Mouse (Mus musculus) layer of hippocampus, postnatal 10 days (tissue): ENCODE results near the gene Gm42417. TPM values are rescaled to one million over a fixed set of nuclear protein-coding genes. Genes with fewer than 3 reads are reported as not detected.

ENCODE experiments used
- DNase-seq, 2 experiments: peaks; one replicate each; pipeline ENCODE4 v3.0.0; 2021; ENCODE audit warnings: low spot score in 2 of 2
- total RNA-seq, 2 experiments: library from RNA; stranded (reverse); gene quantifications; 2 replicates each; pipeline ENCODE4 v1.2.3; 2021

Gm42417 gene
- total RNA-seq, 2 experiments from 2014 or later = 0.18 TPM; not detected in 1

GRCm38 (mm10) chr1:36564101-36564500, 24.9 kb upstream of the Gm42417 start:
- DNase-seq = no peak

- DNase-seq = no peak
These were observed 24.4 kb upstream of the Gm42417 start for GRCm38 (mm10) chr1:36563632-36564031.

DNA sequence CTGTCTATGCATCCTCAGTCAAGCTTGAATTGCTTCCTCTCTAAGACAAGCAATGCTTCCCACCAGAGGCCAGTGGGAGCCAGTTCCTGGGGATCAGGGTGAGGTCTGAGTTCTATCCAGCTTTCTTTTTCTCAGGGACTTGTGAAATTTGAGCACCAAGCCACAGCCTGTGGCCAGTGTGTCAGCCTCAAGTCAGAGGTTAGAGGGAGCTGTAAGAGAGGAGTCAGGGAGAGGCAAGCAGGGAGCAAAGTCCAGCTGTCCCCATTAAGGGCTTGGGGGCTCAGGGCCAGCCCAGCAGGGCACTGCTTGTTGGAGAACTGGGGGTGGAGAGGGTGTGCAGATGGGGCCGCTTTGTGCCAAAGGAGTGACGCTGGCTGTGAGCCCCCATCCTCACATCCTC, 24.0 kb upstream of the Gm42417 start:
- no peak for DNase-seq

DNA sequence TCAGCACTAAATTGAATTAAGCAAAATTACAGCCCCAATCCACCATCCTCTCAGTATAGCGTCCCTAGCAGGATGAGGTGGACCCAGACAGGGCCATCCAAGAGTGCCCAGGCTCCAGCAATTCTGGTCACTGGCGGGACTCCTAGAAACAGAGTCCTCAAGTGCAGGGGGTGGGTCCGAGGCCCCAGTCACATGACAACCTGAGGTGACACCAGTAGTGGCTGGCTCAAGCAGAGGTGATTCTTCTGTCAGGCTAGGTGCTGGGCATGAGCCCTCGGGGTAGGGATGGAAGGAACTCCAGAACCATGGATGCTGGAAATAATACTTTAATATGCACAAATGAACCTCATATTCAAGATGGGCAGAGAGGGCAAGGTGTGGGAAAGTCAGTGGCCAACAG, 23.2 kb upstream of the Gm42417 start:
- no peak for DNase-seq

- DNase-seq = no peak
These were observed 21.7 kb upstream of the Gm42417 start for GRCm38 (mm10) chr1:36560903-36561302.

DNA sequence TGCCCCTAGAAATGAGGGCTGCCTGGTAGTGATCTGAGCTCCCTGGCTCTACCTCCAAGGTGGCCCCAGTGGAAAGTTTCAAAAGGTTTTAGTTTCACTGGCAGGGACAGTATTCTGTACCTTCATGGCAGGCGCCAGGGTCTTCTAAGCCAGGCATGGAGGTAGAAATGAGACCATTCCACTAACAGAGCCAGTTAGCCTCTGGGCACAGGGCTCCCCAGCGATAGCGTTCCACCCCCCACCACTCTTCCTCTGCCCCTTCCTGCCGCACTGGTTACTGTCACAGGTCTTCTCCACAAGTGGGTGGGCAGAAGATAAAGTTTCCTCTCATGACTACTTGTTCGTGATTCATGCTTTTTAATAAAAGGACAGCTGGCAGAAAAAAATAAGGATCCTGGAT, 20.7 kb upstream of the Gm42417 start:
- no peak for DNase-seq

DNA sequence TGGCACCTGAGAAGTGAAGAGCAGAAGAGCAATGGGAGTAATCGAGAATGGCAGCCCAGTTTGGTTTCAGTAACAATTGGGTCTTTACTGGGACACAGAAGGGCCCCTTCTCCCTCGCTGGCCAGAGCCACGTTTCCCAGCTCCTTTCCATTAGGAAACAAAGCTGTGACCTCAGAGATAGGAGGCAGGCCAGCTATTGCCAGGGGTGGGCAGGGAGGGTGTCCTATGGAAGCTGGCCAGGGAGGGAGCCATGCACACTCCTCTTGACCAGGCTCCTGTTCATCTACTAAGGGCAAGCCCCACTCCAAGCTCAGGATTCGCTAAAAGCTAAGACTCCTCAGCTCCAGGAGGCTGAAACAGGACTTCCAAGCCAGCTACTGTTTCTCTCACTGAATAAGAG, 20.0 kb upstream of the Gm42417 start:
- DNase-seq = no peak

- peak; percentile 72 to 81 for DNase-seq
These were observed 19.1 kb upstream of the Gm42417 start, which contains the start of gene Sema4c for GRCm38 (mm10) chr1:36558031-36558993. Gene Sema4c (minus strand): TSS chr1:36558349.

- peak; percentile 78 to 87 for DNase-seq
These were observed 18.3 kb upstream of the Gm42417 start for GRCm38 (mm10) chr1:36557457-36558011.

GRCm38 (mm10) chr1:36556553-36557456, 17.6 kb upstream of the Gm42417 start:
- peak; percentile 99 for DNase-seq

GRCm38 (mm10) chr1:36555798-36556395, 16.7 kb upstream of the Gm42417 start:
- peak in 1 of 2 experiments; percentile 53 for DNase-seq

- no peak for DNase-seq
These were observed 15.6 kb upstream of the Gm42417 start for GRCm38 (mm10) chr1:36554633-36555399.

GRCm38 (mm10) chr1:36552506-36552905, 13.3 kb upstream of the Gm42417 start:
- no peak for DNase-seq

DNA sequence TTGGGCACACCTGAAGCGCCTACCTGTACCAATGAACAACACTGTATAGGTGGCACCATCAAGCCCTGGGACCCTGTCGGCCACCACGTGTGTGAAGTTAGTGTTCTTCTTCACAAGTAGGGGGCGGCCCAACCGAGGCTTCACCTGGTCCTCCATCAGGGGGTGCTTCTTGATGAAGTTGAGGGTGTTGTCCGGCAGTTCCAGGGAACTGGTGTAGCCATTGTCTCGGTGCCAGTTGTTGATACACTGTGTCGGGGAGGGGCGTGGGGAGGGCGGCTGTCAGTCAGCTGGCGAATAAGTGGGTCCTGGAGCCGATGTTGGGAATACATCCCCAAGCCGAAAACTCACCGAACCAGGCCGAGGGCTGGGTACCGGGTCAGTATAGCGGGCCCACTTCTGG, 12.7 kb upstream of the Gm42417 start:
- DNase-seq = no peak

- no peak for DNase-seq
These were observed 11.0 kb upstream of the Gm42417 start for GRCm38 (mm10) chr1:36550075-36550863.

- DNase-seq = no peak
These were observed 10.3 kb upstream of the Gm42417 start for GRCm38 (mm10) chr1:36549491-36549890.

DNA sequence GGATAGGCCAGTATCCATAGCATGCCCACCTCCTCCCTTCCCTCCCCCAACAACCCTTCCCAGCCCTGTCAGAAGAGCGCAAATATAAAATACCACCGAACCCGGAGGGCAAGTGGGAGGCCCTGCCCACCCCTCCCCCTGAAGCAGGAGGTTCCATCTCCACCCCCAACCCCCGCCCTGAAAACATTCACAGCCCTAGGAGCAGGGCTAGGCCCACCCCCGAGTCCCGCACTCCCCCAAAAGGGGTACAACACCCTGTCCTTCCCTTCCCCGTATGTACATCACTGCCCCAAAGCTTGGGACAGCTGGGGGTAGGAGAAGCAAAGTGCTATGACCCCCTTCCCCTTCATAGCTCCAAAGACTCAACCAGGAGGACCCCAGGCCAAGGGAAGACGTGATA, 9.5 kb upstream of the Gm42417 start:
- DNase-seq = no peak

- peak in 1 of 2 experiments; percentile 57 for DNase-seq
These were observed 8.9 kb upstream of the Gm42417 start for GRCm38 (mm10) chr1:36547981-36548598.

- DNase-seq = peak; percentile 97 to 98
These were observed 7.8 kb upstream of the Gm42417 start, which contains the start of gene Ankrd39 for GRCm38 (mm10) chr1:36546888-36547471. Gene Ankrd39 (minus strand): TSS chr1:36547445.
